Comparison of ENCODE assay signal across 8 mouse cellular contexts in genomic region chr11:20445903-20446264, GRCm38 (mm10).
DNase-seq lines count a peak whose midpoint lies in the region; ATAC-seq and TF ChIP-seq lines count a peak whose summit lies in the region.

No protein-coding gene starts in this region.

- WGBS in intestine, postnatal 0 days = 5% methylated on average over 6 of the region's 6 CpGs
- WGBS in limb, embryonic 15.5 days = 3% methylated on average over 6 of the region's 6 CpGs
- WGBS in midbrain, embryonic 16.5 days = 4% methylated on average over 6 of the region's 6 CpGs

- H3K27ac ChIP-seq in cortical plate, adult 2 months (ENCODE audit: insufficient read depth, low read length) = no peak overlapping the region
- no peak overlapping the region for H3K27ac ChIP-seq in intestine, postnatal 0 days (ENCODE audit: low read depth, low read length)
- no peak overlapping the region for H3K27ac ChIP-seq in limb, embryonic 15.5 days
- H3K27ac ChIP-seq in midbrain, embryonic 16.5 days (ENCODE audit: low read length) = no peak overlapping the region

- H3K36me3 ChIP-seq in intestine, postnatal 0 days (ENCODE audit: control insufficient read depth, insufficient read depth) = no peaks in the 10 kb centered on the region
- no peaks in the 10 kb centered on the region for H3K36me3 ChIP-seq in limb, embryonic 15.5 days
- H3K36me3 ChIP-seq in midbrain, embryonic 16.5 days (ENCODE audit: control insufficient read depth, insufficient read depth, low read length) = no peaks in the 10 kb centered on the region

- H3K4me2 ChIP-seq in intestine, postnatal 0 days (replicated peaks; ENCODE audit: low read depth) = peak overlapping the region; percentile 57
- H3K4me2 ChIP-seq in limb, embryonic 15.5 days = peak overlapping the region; percentile 63
- H3K4me2 ChIP-seq in midbrain, embryonic 16.5 days (ENCODE audit: low read length) = peak overlapping the region; percentile 45

- H3K4me3 ChIP-seq in cortical plate, adult 2 months (ENCODE audit: insufficient read depth, low read length) = peak overlapping the region; percentile 9
- peak overlapping the region; percentile 21 for H3K4me3 ChIP-seq in intestine, postnatal 0 days (ENCODE audit: low read depth, low read length)
- peak overlapping the region; percentile 35 for H3K4me3 ChIP-seq in limb, embryonic 15.5 days
- peak overlapping the region; percentile 13 for H3K4me3 ChIP-seq in midbrain, embryonic 16.5 days (ENCODE audit: low read depth, low read length)

- no peak overlapping the region for H3K9ac ChIP-seq in intestine, postnatal 0 days (ENCODE audit: low read depth, low read length)
- peak overlapping the region; percentile 33; the same call in 1 of the 2 replicates for H3K9ac ChIP-seq in limb, embryonic 15.5 days
- H3K9ac ChIP-seq in midbrain, embryonic 16.5 days (ENCODE audit: low read depth, low read length) = peak overlapping the region; percentile 33; the same call in 1 of the 2 replicates

- no peaks in the 10 kb centered on the region for H3K4me1 ChIP-seq in cortical plate, adult 2 months (ENCODE audit: control insufficient read depth, insufficient read depth, low read length)
- H3K4me1 ChIP-seq in intestine, postnatal 0 days (replicated peaks; ENCODE audit: control insufficient read depth, insufficient read depth, low read length) = peaks cover 4% of the 10 kb centered on the region; the same call in 1 of the 2 replicates
- H3K4me1 ChIP-seq in limb, embryonic 15.5 days = peaks cover 10% of the 10 kb centered on the region
- H3K4me1 ChIP-seq in midbrain, embryonic 16.5 days (ENCODE audit: control insufficient read depth, insufficient read depth, low read length) = peaks cover 16% of the 10 kb centered on the region

- DNase-seq in heart, adult 11 months = peak; percentile 92
- no peak for DNase-seq in heart, postnatal 25 days (ENCODE audit: low spot score)
- DNase-seq in gastrocnemius, postnatal 36 days = peak; percentile 48 to 49
- peak; percentile 42 to 80 for DNase-seq in spleen, postnatal 10 days (ENCODE audit: low spot score in 2 of 2)

- intact Hi-C loops in heart, postnatal 25 days (cut with DNase I) = no loop called here
- intact Hi-C loops in gastrocnemius, postnatal 36 days (cut with DNase I) = no loop called here

- no peak for TF ChIP-seq POLR2A in cortical plate, adult 2 months (IDR thresholded peaks at IDR 0.05; ENCODE audit: extremely low read depth, insufficient read depth, low read length)

- peak; percentile 74 for ATAC-seq in intestine, postnatal 0 days
- ATAC-seq in limb, embryonic 15.5 days (ENCODE audit: insufficient number of reproducible peaks, low FRiP score, low TSS enrichment, low read depth) = no peak; the same call in 1 of the 2 replicates
- ATAC-seq in midbrain, embryonic 16.5 days = peak; percentile 70

- H3K27me3 ChIP-seq in intestine, postnatal 0 days (replicated peaks; ENCODE audit: control insufficient read depth, insufficient read depth, low read length) = no peaks in the 10 kb centered on the region
- H3K27me3 ChIP-seq in limb, embryonic 15.5 days = no peaks in the 10 kb centered on the region
- no peaks in the 10 kb centered on the region for H3K27me3 ChIP-seq in midbrain, embryonic 16.5 days (ENCODE audit: control insufficient read depth, insufficient read depth, low read depth, low read length)

- H3K9me3 ChIP-seq in intestine, postnatal 0 days (ENCODE audit: control insufficient read depth) = no peaks in the 10 kb centered on the region
- H3K9me3 ChIP-seq in limb, embryonic 15.5 days = no peaks in the 10 kb centered on the region
- peaks cover 3% of the 10 kb centered on the region; the same call in 1 of the 2 replicates for H3K9me3 ChIP-seq in midbrain, embryonic 16.5 days (replicated peaks; ENCODE audit: control insufficient read depth, low read length, poor library complexity, severe bottlenecking)

- peak; percentile 74 for TF ChIP-seq CTCF in cortical plate, adult 2 months (IDR thresholded peaks at IDR 0.05; ENCODE audit: extremely low read depth, insufficient read depth, low read length)
- peak; percentile 95 for TF ChIP-seq CTCF in intestine, postnatal 0 days (IDR thresholded peaks at IDR 0.05; ENCODE audit: low read depth)
